Mouse (Mus musculus) Patski (cell line): ENCODE measurements around the gene Bcat1. TPM values are rescaled to one million over a fixed set of nuclear protein-coding genes. Genes with fewer than 3 reads are reported as not detected.
A peak's percentile ranks its signal among the peaks of the same experiment; 100 is the strongest.

Source experiments
- ATAC-seq: fragments of 100-300 bp; one replicate; pipeline ENCODE4 v1.8.0; 2021
- CTCF ChIA-PET: fragments of 350-600 bp; sonication (Branson Sonifier 250); formaldehyde crosslinking; loops from one replicate; lab custom pipeline; 2022; ENCODE audit warnings: inconsistent platforms; lab: Charles Lee
- POLR2A ChIA-PET: fragments of 350-600 bp; sonication (Branson Sonifier 250); formaldehyde crosslinking; loops from one replicate; lab custom pipeline; 2022; ENCODE audit warnings: antibody characterized with exemption, inconsistent platforms; lab: Charles Lee
- DNase-seq: peaks from one replicate; pipeline ENCODE4 v3.0.0-alpha.2; 2011; ENCODE audit warnings: low read depth, low spot score
- H3K27me3 ChIP-seq: fragments of 371-371 bp; one replicate; pipeline ENCODE4 v1.5.1; 2021
- CTCF ChIP-seq: fragments of 100-300 bp; IDR thresholded peaks from one replicate; pipeline ENCODE4 v1.5.1; 2021
- in situ Hi-C: fragments of 300-500 bp; cut with MboI; formaldehyde crosslinking; loops from 3 replicates; pipeline ENCODE4 v1.11.1; 2018; ENCODE audit warnings: low pct_unique_long_range_greater_than_20kb, mixed read lengths
- polyA plus RNA-seq: library from polyadenylated mRNA; unstranded; gene quantifications from one replicate; pipeline ENCODE4 v1.2.3, GENCODE M21; 2021

Bcat1 gene
- polyA plus RNA-seq, 1 experiment from 2014 or later: 57.1 TPM

GRCm38 (mm10) chr6:144984221-144984620 is 91.8 kb downstream of the Bcat1 start:
- in situ Hi-C loops: no loop called here
- ATAC-seq (no peak), DNase-seq (no peak)
- POLR2A ChIA-PET: no interaction called here
- H3K27me3 ChIP-seq: no peaks in the 10 kb centered on the region
- CTCF ChIA-PET: no interaction called here
- no peak for TF ChIP-seq CTCF

- in situ Hi-C loops: no loop called here
- no peak for DNase-seq
- no peak for ATAC-seq
- ChIA-PET POLR2A (interaction anchor here (1.2 kb wide), 1 partner anchor 8 kb away, joined by 3 read pairs; no protein-coding TSS in a partner anchor), CTCF (no interaction called here)
- no peaks in the 10 kb centered on the region for H3K27me3 ChIP-seq
- no peak for TF ChIP-seq CTCF
Measured at GRCm38 (mm10) chr6:144982093-144982492, 93.9 kb downstream of the Bcat1 start.

- ATAC-seq: no peak
- in situ Hi-C loops: loop anchor here (25.0 kb wide), 1 partner anchor 1360 kb away; no protein-coding TSS in a partner anchor
- POLR2A ChIA-PET: interaction anchor here (0.7 kb wide), 1 partner anchor 26 kb away, joined by 4 read pairs; no protein-coding TSS in a partner anchor
- H3K27me3 ChIP-seq: no peaks in the 10 kb centered on the region
- CTCF ChIA-PET: interaction anchor here (0.9 kb wide), 1 partner anchor 25 kb away, joined by 4 read pairs; no protein-coding TSS in a partner anchor
- DNase-seq: no peak
- no peak for TF ChIP-seq CTCF
Measured at GRCm38 (mm10) chr6:144972351-144972750, 103.6 kb downstream of the Bcat1 start.

- ATAC-seq (no peak), DNase-seq (no peak)
- in situ Hi-C loops: loop anchor here (25.0 kb wide), 1 partner anchor 1359 kb away; no protein-coding TSS in a partner anchor
- ChIA-PET POLR2A (no interaction called here), CTCF (no interaction called here)
- no peaks in the 10 kb centered on the region for H3K27me3 ChIP-seq
- peak; percentile 36 for TF ChIP-seq CTCF
Measured at GRCm38 (mm10) chr6:144970900-144971299, 105.1 kb downstream of the Bcat1 start.

GRCm38 (mm10) chr6:144967536-144967935 is 108.4 kb downstream of the Bcat1 start:
- DNase-seq (no peak), ATAC-seq (no peak)
- no peaks in the 10 kb centered on the region for H3K27me3 ChIP-seq
- in situ Hi-C loops: loop anchor here (25.0 kb wide), 1 partner anchor 1355 kb away; no protein-coding TSS in a partner anchor
- CTCF ChIA-PET: no interaction called here
- POLR2A ChIA-PET: no interaction called here
- no peak for TF ChIP-seq CTCF

GRCm38 (mm10) chr6:144964205-144964604 is 111.8 kb downstream of the Bcat1 start:
- ATAC-seq: no peak
- no peaks in the 10 kb centered on the region for H3K27me3 ChIP-seq
- TF ChIP-seq CTCF: no peak
- POLR2A ChIA-PET: no interaction called here
- no peak for DNase-seq
- in situ Hi-C loops: loop anchor here (25.0 kb wide), 1 partner anchor 1352 kb away; no protein-coding TSS in a partner anchor
- CTCF ChIA-PET: no interaction called here

- CTCF ChIA-PET: no interaction called here
- in situ Hi-C loops: loop anchor here (25.0 kb wide), 1 partner anchor 1351 kb away; no protein-coding TSS in a partner anchor
- H3K27me3 ChIP-seq: no peaks in the 10 kb centered on the region
- POLR2A ChIA-PET: no interaction called here
- no peak for DNase-seq
- TF ChIP-seq CTCF: peak; percentile 37
- no peak for ATAC-seq
Measured at GRCm38 (mm10) chr6:144963156-144963555, 112.8 kb downstream of the Bcat1 start.

- DNase-seq: no peak
- peak; percentile 40 for TF ChIP-seq CTCF
Measured at GRCm38 (mm10) chr6:144962013-144962354, 114.0 kb downstream of the Bcat1 start.

GRCm38 (mm10) chr6:144961253-144962012 is 114.6 kb downstream of the Bcat1 start:
- ChIA-PET POLR2A (no interaction called here), CTCF (interaction anchor here (1.3 kb wide), 1 partner anchor 33 kb away, joined by 3 read pairs; no protein-coding TSS in a partner anchor)
- no peaks in the 10 kb centered on the region for H3K27me3 ChIP-seq
- DNase-seq: no peak
- TF ChIP-seq CTCF: peak; percentile 40
- in situ Hi-C loops: loop anchor here (25.0 kb wide), 1 partner anchor 1349 kb away; no protein-coding TSS in a partner anchor
- no peak for ATAC-seq

More at GRCm38 (mm10) chr6:144962013-144962354, 114.0 kb downstream of the Bcat1 start:
- ATAC-seq: no peak
- ChIA-PET CTCF (interaction anchor here (1.3 kb wide), 1 partner anchor 34 kb away, joined by 3 read pairs; no protein-coding TSS in a partner anchor), POLR2A (no interaction called here)
- no peaks in the 10 kb centered on the region for H3K27me3 ChIP-seq
- in situ Hi-C loops: loop anchor here (25.0 kb wide), 1 partner anchor 1350 kb away; no protein-coding TSS in a partner anchor

- no peaks in the 10 kb centered on the region for H3K27me3 ChIP-seq
- in situ Hi-C loops: loop anchor here (25.0 kb wide), 1 partner anchor 1344 kb away; no protein-coding TSS in a partner anchor
- DNase-seq (no peak), ATAC-seq (no peak)
- CTCF ChIA-PET: interaction anchor here (1.8 kb wide), 1 partner anchor 15 kb away, joined by 4 read pairs; no protein-coding TSS in a partner anchor
- POLR2A ChIA-PET: no interaction called here
- TF ChIP-seq CTCF: no peak
Measured at GRCm38 (mm10) chr6:144955887-144956547, 120.0 kb downstream of the Bcat1 start.
